Mouse (Mus musculus): ENCODE results near the gene Lgalsl. TPM values are rescaled to one million over a fixed set of nuclear protein-coding genes. Genes with fewer than 3 reads are reported as not detected.

Lgalsl gene
- polyA plus RNA-seq, 2 experiments, result 3.4 to 7.3 TPM

GRCm38 (mm10) chr11:20778861-20779563 is 51.8 kb downstream of the Lgalsl start:
- ATAC-seq (ENCODE audit: insufficient read depth) (peak; percentile 48; the same call in 1 of the 2 replicates), DNase-seq (ENCODE audit: low read depth in 3 of 3, low spot score in 3 of 3) (no peak)
- Histone ChIP-seq H3K36me3 (replicated peaks; ENCODE audit: control insufficient read depth, insufficient read depth, low read depth) (no peaks in the 10 kb centered on the region), H3K9ac (replicated peaks) (no peak overlapping the region), H3K4me3 (ENCODE audit: insufficient read depth in 1 of 2, low read depth in 2 of 2, low read length in 2 of 2) (no peak overlapping the region), H3K4me1 (replicated peaks; ENCODE audit: control insufficient read depth in 2 of 2, insufficient read depth in 2 of 2, low read length in 1 of 2) (peaks cover 3 to 15% of the 10 kb centered on the region in 2 experiments; a peak in 2 of 4 replicates), H3K27ac (no peak overlapping the region), H3K4me2 (ENCODE audit: low read depth) (no peak overlapping the region), H3K9me3 (ENCODE audit: control insufficient read depth, low read length) (no peaks in the 10 kb centered on the region), H3K27me3 (ENCODE audit: control insufficient read depth, insufficient read depth, low read length) (no peaks in the 10 kb centered on the region)
- 24% methylated on average over 3 of the region's 3 CpGs for WGBS (ENCODE audit: insufficient replicate concordance)
- TF ChIP-seq EP300 (IDR thresholded peaks at IDR 0.05; ENCODE audit: low read depth) (no peak), CTCF (IDR thresholded peaks at IDR 0.05; ENCODE audit: low read depth) (no peak)

- no peak for DNase-seq (ENCODE audit: low read depth in 3 of 3, low spot score in 3 of 3)
- no peak overlapping the region for H3K9ac ChIP-seq (replicated peaks)
- 5% methylated on average over 1 of the region's 1 CpGs for WGBS (ENCODE audit: insufficient replicate concordance)
- peaks cover 3 to 15% of the 10 kb centered on the region in 2 experiments; a peak in 2 of 4 replicates for H3K4me1 ChIP-seq (replicated peaks; ENCODE audit: control insufficient read depth in 2 of 2, insufficient read depth in 2 of 2, low read length in 1 of 2)
- H3K27ac ChIP-seq, result no peak overlapping the region
- TF ChIP-seq CTCF (IDR thresholded peaks at IDR 0.05; ENCODE audit: low read depth), result no peak
- TF ChIP-seq EP300 (IDR thresholded peaks at IDR 0.05; ENCODE audit: low read depth), result no peak
- no peak overlapping the region for H3K4me3 ChIP-seq (ENCODE audit: insufficient read depth in 1 of 2, low read depth in 2 of 2, low read length in 2 of 2)
- H3K27me3 ChIP-seq (ENCODE audit: control insufficient read depth, insufficient read depth, low read length), result no peaks in the 10 kb centered on the region
- H3K36me3 ChIP-seq (replicated peaks; ENCODE audit: control insufficient read depth, insufficient read depth, low read depth), result no peaks in the 10 kb centered on the region
- 0 out of 2 replicates have a peak, but pooled peaks have one; percentile 18 for ATAC-seq (ENCODE audit: insufficient read depth)
- H3K4me2 ChIP-seq (ENCODE audit: low read depth), result no peak overlapping the region
- H3K9me3 ChIP-seq (ENCODE audit: control insufficient read depth, low read length), result no peaks in the 10 kb centered on the region
Observed at GRCm38 (mm10) chr11:20778298-20778697, 52.6 kb downstream of the Lgalsl start.

- ATAC-seq (ENCODE audit: insufficient read depth), result no peak
Observed at GRCm38 (mm10) chr11:20776668-20777067, 54.2 kb downstream of the Lgalsl start.

More at GRCm38 (mm10) chr11:20776668-20777067, 54.2 kb downstream of the Lgalsl start:
- TF ChIP-seq CTCF (IDR thresholded peaks at IDR 0.05; ENCODE audit: low read depth), result no peak
- no peak for TF ChIP-seq EP300 (IDR thresholded peaks at IDR 0.05; ENCODE audit: low read depth)
- Histone ChIP-seq H3K36me3 (replicated peaks; ENCODE audit: control insufficient read depth, insufficient read depth, low read depth) (no peaks in the 10 kb centered on the region), H3K27ac (no peak overlapping the region), H3K4me2 (ENCODE audit: low read depth) (no peak overlapping the region), H3K4me1 (replicated peaks; ENCODE audit: control insufficient read depth in 2 of 2, insufficient read depth in 2 of 2, low read length in 1 of 2) (peaks cover 3 to 15% of the 10 kb centered on the region in 2 experiments; a peak in 2 of 4 replicates), H3K27me3 (ENCODE audit: control insufficient read depth, insufficient read depth, low read length) (no peaks in the 10 kb centered on the region), H3K9ac (replicated peaks) (no peak overlapping the region), H3K4me3 (ENCODE audit: insufficient read depth in 1 of 2, low read depth in 2 of 2, low read length in 2 of 2) (no peak overlapping the region), H3K9me3 (ENCODE audit: control insufficient read depth, low read length) (no peaks in the 10 kb centered on the region)
- no peak for DNase-seq (ENCODE audit: low read depth in 3 of 3, low spot score in 3 of 3)

Other genes starting within 250 kb of the Lgalsl start
- gene Aftph, start 89.5 kb downstream of the Lgalsl start, polyA plus RNA-seq (2012; rRNA removed), result 8.6 and 17.2 TPM in 2 replicates
- gene Aftph, start 89.5 kb downstream of the Lgalsl start, polyA plus RNA-seq (2014; fragmentation: Nextera tagmentation; extraction: Ambion mirVana), result 10.4 and 11.8 TPM in 2 replicates